Mouse (Mus musculus) forebrain, embryonic 12.5 days (tissue): ENCODE measurements at regions not wholly inside any gene's neighbourhood (a gene's known extent, or its start where the extent isn't known, plus 50 kb on each side); places are given as distances from the start of the nearest gene placed in this dataset.

Experiments
- ATAC-seq: fragments of 200-750 bp; cut with Nextera tagmentation; 2 replicates; pipeline ENCODE4 v1.8.0; 2017; ENCODE audit warnings: moderate TSS enrichment; ENCODE audit not compliant: low FRiP score
- H3K27ac ChIP-seq: fragments of 300-500 bp; sonication (generic); 2 replicates; pipeline ENCODE4 v1.5.1; 2016; ENCODE audit warnings: mild to moderate bottlenecking
- H3K27me3 ChIP-seq: fragments of 300-500 bp; sonication (generic); 2 replicates; pipeline ENCODE4 v1.6.1; 2016; ENCODE audit warnings: mild to moderate bottlenecking
- H3K36me3 ChIP-seq: fragments of 300-500 bp; sonication (generic); replicated peaks from 2 replicates; pipeline ENCODE4 v1.6.1; 2016; ENCODE audit warnings: mild to moderate bottlenecking
- H3K4me1 ChIP-seq: fragments of 300-500 bp; sonication (generic); 2 replicates; pipeline ENCODE4 v1.6.1; 2016
- H3K4me2 ChIP-seq: fragments of 300-500 bp; sonication (generic); 2 replicates; pipeline ENCODE4 v1.6.1; 2016; ENCODE audit warnings: mild to moderate bottlenecking, moderate library complexity
- H3K4me3 ChIP-seq: fragments of 300-500 bp; sonication (generic); replicated peaks from 2 replicates; pipeline ENCODE4 v1.5.1; 2016; ENCODE audit warnings: mild to moderate bottlenecking
- H3K9ac ChIP-seq: fragments of 300-500 bp; sonication (generic); 2 replicates; pipeline ENCODE4 v1.6.1; 2016; ENCODE audit warnings: mild to moderate bottlenecking
- H3K9me3 ChIP-seq: fragments of 300-500 bp; sonication (generic); 2 replicates; pipeline ENCODE4 v1.6.1; 2016
- WGBS: fragments of 180-500 bp; shearing (Covaris S2); methylation state at CpG from one replicate; pipeline ENCODE4 v1.1.7; 2016; 5-methylcytosine and 5-hydroxymethylcytosine counted together

- H3K9ac ChIP-seq, result no peak overlapping the region
- H3K4me2 ChIP-seq, result no peak overlapping the region
- H3K27ac ChIP-seq, result no peak overlapping the region
- no peaks in the 10 kb centered on the region for H3K4me1 ChIP-seq
- no peaks in the 10 kb centered on the region for H3K36me3 ChIP-seq
- no peak overlapping the region for H3K4me3 ChIP-seq
- no peaks in the 10 kb centered on the region for H3K27me3 ChIP-seq
- no peak for ATAC-seq
- H3K9me3 ChIP-seq, result no peaks in the 10 kb centered on the region
- 90% methylated on average over 5 of the region's 5 CpGs for WGBS
These were observed 158.7 kb downstream of the Gm12728 start for GRCm38 (mm10) chr4:105948326-105948725.

- Histone ChIP-seq H3K4me1 (no peaks in the 10 kb centered on the region), H3K27ac (no peak overlapping the region), H3K9ac (no peak overlapping the region), H3K4me2 (no peak overlapping the region), H3K4me3 (no peak overlapping the region), H3K27me3 (no peaks in the 10 kb centered on the region), H3K9me3 (no peaks in the 10 kb centered on the region), H3K36me3 (no peaks in the 10 kb centered on the region)
- ATAC-seq, result no peak
- WGBS, result 83% methylated on average over 3 of the region's 3 CpGs
These were observed 162.7 kb downstream of the Gm12728 start for GRCm38 (mm10) chr4:105952406-105952805.

- Histone ChIP-seq H3K9me3 (no peaks in the 10 kb centered on the region), H3K4me3 (no peak overlapping the region), H3K36me3 (no peaks in the 10 kb centered on the region), H3K27me3 (no peaks in the 10 kb centered on the region), H3K9ac (no peak overlapping the region), H3K4me1 (no peaks in the 10 kb centered on the region), H3K4me2 (no peak overlapping the region), H3K27ac (no peak overlapping the region)
- ATAC-seq, result no peak
- WGBS, result 26% methylated on average over 2 of the region's 2 CpGs
These were observed 166.8 kb downstream of the Gm12728 start for GRCm38 (mm10) chr4:105956516-105956915.

GRCm38 (mm10) chr4:105958331-105958730 is 168.7 kb downstream of the Gm12728 start:
- Histone ChIP-seq H3K36me3 (no peaks in the 10 kb centered on the region), H3K9ac (no peak overlapping the region), H3K27ac (no peak overlapping the region), H3K4me1 (no peaks in the 10 kb centered on the region), H3K4me2 (no peak overlapping the region), H3K27me3 (no peaks in the 10 kb centered on the region), H3K9me3 (no peaks in the 10 kb centered on the region), H3K4me3 (no peak overlapping the region)
- 86% methylated on average over 5 of the region's 5 CpGs for WGBS
- no peak for ATAC-seq

GRCm38 (mm10) chr4:105961686-105962360 is 172.2 kb downstream of the Gm12728 start:
- no peak overlapping the region for H3K4me3 ChIP-seq
- no peak for ATAC-seq
- H3K27ac ChIP-seq, result no peak overlapping the region
- no peaks in the 10 kb centered on the region for H3K36me3 ChIP-seq
- no peak overlapping the region for H3K9ac ChIP-seq
- H3K9me3 ChIP-seq, result no peaks in the 10 kb centered on the region
- 75% methylated on average over 8 of the region's 8 CpGs for WGBS
- H3K4me1 ChIP-seq, result no peaks in the 10 kb centered on the region
- H3K4me2 ChIP-seq, result no peak overlapping the region
- no peaks in the 10 kb centered on the region for H3K27me3 ChIP-seq

- Histone ChIP-seq H3K4me1 (no peaks in the 10 kb centered on the region), H3K4me2 (no peak overlapping the region), H3K27ac (no peak overlapping the region), H3K27me3 (no peaks in the 10 kb centered on the region), H3K9ac (no peak overlapping the region), H3K36me3 (no peaks in the 10 kb centered on the region), H3K4me3 (no peak overlapping the region), H3K9me3 (no peaks in the 10 kb centered on the region)
- no peak for ATAC-seq
- 63% methylated on average over 7 of the region's 7 CpGs for WGBS
These were observed 172.9 kb downstream of the Gm12728 start for GRCm38 (mm10) chr4:105962542-105962941.

GRCm38 (mm10) chr4:105968324-105968723 is 178.7 kb downstream of the Gm12728 start:
- 28% methylated on average over 4 of the region's 4 CpGs for WGBS
- ATAC-seq, result no peak

GRCm38 (mm10) chr4:105969628-105970027 is 180.0 kb downstream of the Gm12728 start:
- Histone ChIP-seq H3K36me3 (no peaks in the 10 kb centered on the region), H3K9me3 (no peaks in the 10 kb centered on the region), H3K4me3 (no peak overlapping the region), H3K4me2 (no peak overlapping the region), H3K27me3 (no peaks in the 10 kb centered on the region), H3K9ac (no peak overlapping the region), H3K4me1 (peaks cover 6% of the 10 kb centered on the region; the same call in 1 of the 2 replicates), H3K27ac (no peak overlapping the region)
- WGBS, result 41% methylated on average over 2 of the region's 2 CpGs
- ATAC-seq, result no peak

More at GRCm38 (mm10) chr4:105968324-105968723, 178.7 kb downstream of the Gm12728 start:
- no peak overlapping the region for H3K27ac ChIP-seq
- H3K9ac ChIP-seq, result no peak overlapping the region
- no peaks in the 10 kb centered on the region for H3K9me3 ChIP-seq
- H3K4me3 ChIP-seq, result no peak overlapping the region
- no peaks in the 10 kb centered on the region for H3K27me3 ChIP-seq
- H3K4me1 ChIP-seq, result peaks cover 6% of the 10 kb centered on the region; the same call in 1 of the 2 replicates
- no peaks in the 10 kb centered on the region for H3K36me3 ChIP-seq
- no peak overlapping the region for H3K4me2 ChIP-seq

- peaks cover 6% of the 10 kb centered on the region; the same call in 1 of the 2 replicates for H3K4me1 ChIP-seq
- H3K27ac ChIP-seq, result no peak overlapping the region
- no peaks in the 10 kb centered on the region for H3K9me3 ChIP-seq
- H3K27me3 ChIP-seq, result no peaks in the 10 kb centered on the region
- no peak for ATAC-seq
- 82% methylated on average over 3 of the region's 3 CpGs for WGBS
- no peak overlapping the region for H3K9ac ChIP-seq
- no peak overlapping the region for H3K4me3 ChIP-seq
- H3K4me2 ChIP-seq, result no peak overlapping the region
- H3K36me3 ChIP-seq, result no peaks in the 10 kb centered on the region
These were observed 180.4 kb downstream of the Gm12728 start for GRCm38 (mm10) chr4:105970056-105970455.

- no peak overlapping the region for H3K9ac ChIP-seq
- H3K4me3 ChIP-seq, result no peak overlapping the region
- H3K36me3 ChIP-seq, result no peaks in the 10 kb centered on the region
- H3K27me3 ChIP-seq, result no peaks in the 10 kb centered on the region
- no peak for ATAC-seq
- WGBS, result 91% methylated on average over 3 of the region's 3 CpGs
- no peaks in the 10 kb centered on the region for H3K9me3 ChIP-seq
- peaks cover 6% of the 10 kb centered on the region; the same call in 1 of the 2 replicates for H3K4me1 ChIP-seq
- H3K4me2 ChIP-seq, result no peak overlapping the region
- no peak overlapping the region for H3K27ac ChIP-seq
These were observed 183.1 kb downstream of the Gm12728 start for GRCm38 (mm10) chr4:105972736-105973135.

GRCm38 (mm10) chr4:105973769-105974397 is 184.2 kb downstream of the Gm12728 start:
- no peak for ATAC-seq
- H3K9me3 ChIP-seq, result no peaks in the 10 kb centered on the region
- H3K27ac ChIP-seq, result no peak overlapping the region

GRCm38 (mm10) chr4:105974948-105975347 is 185.3 kb downstream of the Gm12728 start:
- ATAC-seq, result no peak
- Histone ChIP-seq H3K36me3 (no peaks in the 10 kb centered on the region), H3K9ac (no peak overlapping the region), H3K4me1 (no peaks in the 10 kb centered on the region), H3K4me3 (no peak overlapping the region), H3K9me3 (no peaks in the 10 kb centered on the region), H3K27me3 (no peaks in the 10 kb centered on the region), H3K27ac (no peak overlapping the region), H3K4me2 (no peak overlapping the region)
- WGBS, result 71% methylated on average over 4 of the region's 4 CpGs

More at GRCm38 (mm10) chr4:105973769-105974397, 184.2 kb downstream of the Gm12728 start:
- WGBS, result 85% methylated on average over 6 of the region's 6 CpGs
- Histone ChIP-seq H3K9ac (no peak overlapping the region), H3K27me3 (no peaks in the 10 kb centered on the region), H3K4me3 (no peak overlapping the region), H3K4me2 (no peak overlapping the region), H3K4me1 (peaks cover 6% of the 10 kb centered on the region; the same call in 1 of the 2 replicates), H3K36me3 (no peaks in the 10 kb centered on the region)

GRCm38 (mm10) chr4:105979048-105979447 is 189.4 kb downstream of the Gm12728 start:
- Histone ChIP-seq H3K4me2 (no peak overlapping the region), H3K9ac (no peak overlapping the region), H3K4me3 (no peak overlapping the region), H3K4me1 (no peaks in the 10 kb centered on the region), H3K27me3 (no peaks in the 10 kb centered on the region), H3K36me3 (no peaks in the 10 kb centered on the region), H3K27ac (no peak overlapping the region), H3K9me3 (no peaks in the 10 kb centered on the region)
- ATAC-seq, result no peak
- WGBS, result 88% methylated on average over 5 of the region's 5 CpGs
